Mouse (Mus musculus) heart, postnatal 10 days (tissue): ENCODE measurements around the gene Irs2. TPM values are rescaled to one million over a fixed set of nuclear protein-coding genes. Genes with fewer than 3 reads are reported as not detected.

Experiments
- DNase-seq, 2 experiments: peaks; one replicate each; pipeline ENCODE4 v3.0.0; 2021
- intact Hi-C: fragments of 180-260 bp; cut with DNase I; formaldehyde crosslinking; loops from one replicate; pipeline ENCODE4 v1.15.1; 2025
- total RNA-seq, 2 experiments: library from RNA; stranded (reverse); gene quantifications; 2 replicates each; pipeline ENCODE4 v1.2.3; 2021

The Irs2 gene
- total RNA-seq, 2 experiments from 2014 or later: 17.7 to 22.0 TPM

DNA sequence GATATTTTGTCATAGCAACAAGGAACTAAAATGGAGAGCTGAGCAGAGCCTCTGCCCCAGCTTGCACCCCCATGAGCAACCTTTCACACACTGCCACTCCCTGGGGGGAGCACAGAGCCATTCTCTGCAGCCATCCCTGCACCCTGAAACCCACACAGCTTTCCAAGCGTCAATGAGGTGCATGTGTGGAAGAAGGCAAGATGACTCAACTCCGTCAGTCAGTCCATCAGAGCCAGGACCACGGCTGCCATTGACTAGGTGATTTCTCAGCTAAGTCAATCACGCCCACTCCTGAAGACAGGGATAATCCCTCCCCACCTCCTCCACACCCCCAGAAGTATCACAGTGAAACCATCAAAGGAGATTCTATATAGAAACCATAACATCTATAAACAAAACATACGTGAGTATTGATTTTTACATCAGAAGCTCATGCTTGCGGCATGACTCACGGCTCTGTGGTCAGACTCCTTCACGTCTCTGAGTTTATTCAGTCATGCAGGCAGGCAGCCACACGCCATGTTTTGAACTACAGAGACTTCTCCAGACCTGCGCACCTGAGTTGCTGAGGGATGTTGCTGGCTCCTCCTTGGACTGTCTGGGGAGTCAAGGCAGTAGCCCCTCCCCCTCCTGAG lies 14.6 kb downstream of the Irs2 start:
- intact Hi-C loops: no loop called here
- no peak for DNase-seq

DNA sequence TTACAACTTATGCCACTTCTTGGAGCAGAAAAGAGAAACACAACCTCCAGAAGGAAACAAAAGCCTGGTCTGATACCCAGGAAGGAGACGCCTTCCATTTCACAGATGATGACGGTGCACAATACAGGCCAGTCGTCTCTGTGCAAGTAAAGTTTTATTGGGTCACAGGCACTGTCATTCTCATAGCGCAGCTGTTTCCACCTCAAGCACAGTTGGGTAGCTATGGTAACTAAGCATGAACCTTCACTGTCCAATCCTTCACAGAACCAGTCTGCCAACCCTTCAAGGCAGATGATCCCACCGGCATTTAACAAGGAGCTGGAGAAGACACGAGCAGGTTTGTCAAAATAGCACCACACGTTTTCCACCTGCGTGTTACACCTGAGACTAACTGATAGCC lies 16.2 kb downstream of the Irs2 start:
- intact Hi-C loops: no loop called here
- DNase-seq: no peak

DNA sequence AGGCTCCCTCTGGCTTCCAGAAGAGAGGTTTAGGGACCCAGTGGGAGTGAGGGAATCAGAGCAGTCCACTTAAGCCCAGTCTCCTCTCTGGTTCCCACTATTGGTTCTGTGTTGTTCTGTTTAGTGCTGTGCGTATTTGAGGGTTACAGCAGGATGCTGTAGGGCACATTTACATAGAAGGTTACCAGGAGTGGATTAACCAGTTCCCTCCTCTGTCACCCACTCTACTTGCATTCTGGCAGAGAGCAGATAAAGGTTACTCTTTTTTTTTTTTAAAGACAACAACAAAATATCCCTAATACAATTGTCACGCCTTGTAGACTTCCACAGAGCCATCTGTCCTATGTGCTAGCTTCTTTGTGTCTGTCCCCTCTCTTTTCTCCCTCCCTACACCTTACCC lies 16.9 kb downstream of the Irs2 start:
- DNase-seq: no peak
- intact Hi-C loops: no loop called here

- no peak for DNase-seq
- intact Hi-C loops: no loop called here
Measured at GRCm38 (mm10) chr8:10990421-10991110, 17.7 kb downstream of the Irs2 start.

DNA sequence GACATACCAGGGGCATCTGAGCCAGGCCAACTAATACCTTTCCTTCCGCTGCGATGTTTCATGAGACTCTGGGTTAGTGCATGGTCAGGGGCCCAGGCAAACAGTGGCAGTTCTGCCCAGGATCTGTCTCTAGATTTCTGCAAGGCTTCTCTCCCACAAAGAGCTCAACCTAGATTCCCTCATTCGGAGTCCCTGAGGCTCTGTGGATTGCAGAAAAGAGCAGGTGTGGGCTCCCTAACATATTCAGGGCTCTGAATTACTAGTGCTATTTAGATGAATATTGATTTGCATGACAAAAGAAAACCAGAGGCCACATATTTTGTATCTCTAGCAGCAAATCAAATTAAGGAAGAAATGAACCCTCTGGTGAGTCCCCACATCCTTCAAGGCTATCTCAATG lies 18.3 kb downstream of the Irs2 start:
- no peak for DNase-seq
- intact Hi-C loops: no loop called here

- intact Hi-C loops: no loop called here
Measured at GRCm38 (mm10) chr8:10986638-10987037, 21.6 kb downstream of the Irs2 start.

GRCm38 (mm10) chr8:10985064-10985463 lies 23.2 kb downstream of the Irs2 start:
- intact Hi-C loops: no loop called here
- no peak for DNase-seq

More at GRCm38 (mm10) chr8:10986638-10987037, 21.6 kb downstream of the Irs2 start:
- no peak for DNase-seq

DNA sequence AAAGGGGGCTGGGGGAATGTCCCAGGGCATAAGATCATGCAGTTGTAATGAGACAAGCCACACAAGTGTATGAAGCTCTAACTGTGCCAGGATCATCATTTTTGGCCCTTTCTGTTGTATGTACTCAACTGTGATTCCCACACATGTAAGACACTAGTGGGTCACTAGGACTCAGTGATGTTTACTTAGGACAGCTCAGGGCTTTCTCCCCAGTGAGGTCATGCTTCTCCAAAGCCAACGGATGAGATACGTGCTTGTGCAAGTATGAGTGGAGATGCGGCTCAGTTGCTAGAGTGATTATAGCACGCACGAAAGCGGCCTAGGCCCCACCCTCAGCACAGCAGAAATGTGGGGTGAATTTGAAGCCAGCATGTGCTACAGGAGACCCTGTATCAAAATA lies 27.4 kb downstream of the Irs2 start:
- intact Hi-C loops: no loop called here
- DNase-seq: no peak

- intact Hi-C loops: no loop called here
- no peak for DNase-seq
Measured at GRCm38 (mm10) chr8:10979916-10980315, 28.3 kb downstream of the Irs2 start.

DNA sequence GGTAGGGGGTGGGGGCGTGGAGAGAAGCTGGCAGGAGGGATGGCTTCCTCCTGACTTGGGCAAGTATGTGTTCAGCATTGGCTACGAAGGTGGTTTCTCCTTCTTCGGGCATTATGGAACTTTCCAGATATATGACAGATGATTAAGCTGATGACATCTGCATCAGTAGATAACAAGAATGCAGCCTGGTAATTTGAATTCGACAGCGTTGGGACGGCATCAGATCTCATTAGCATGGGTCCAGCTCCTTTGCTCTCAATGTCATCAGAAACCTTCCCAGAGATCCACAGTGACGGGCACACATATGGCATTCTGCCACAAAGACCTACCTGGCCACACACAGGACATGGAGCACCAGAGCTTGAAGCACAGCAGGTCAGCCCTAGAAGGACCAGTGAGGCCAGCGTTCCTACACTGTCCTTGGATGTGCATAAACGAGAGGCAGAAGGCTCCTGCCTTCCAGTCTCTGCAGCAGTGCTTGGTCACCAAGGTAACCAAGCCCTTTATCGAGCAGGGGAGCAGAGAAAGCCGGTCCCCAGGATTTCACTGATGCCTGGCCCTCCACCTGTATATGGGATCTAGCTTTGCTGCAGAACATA lies 29.0 kb downstream of the Irs2 start:
- DNase-seq: no peak
- intact Hi-C loops: no loop called here

DNA sequence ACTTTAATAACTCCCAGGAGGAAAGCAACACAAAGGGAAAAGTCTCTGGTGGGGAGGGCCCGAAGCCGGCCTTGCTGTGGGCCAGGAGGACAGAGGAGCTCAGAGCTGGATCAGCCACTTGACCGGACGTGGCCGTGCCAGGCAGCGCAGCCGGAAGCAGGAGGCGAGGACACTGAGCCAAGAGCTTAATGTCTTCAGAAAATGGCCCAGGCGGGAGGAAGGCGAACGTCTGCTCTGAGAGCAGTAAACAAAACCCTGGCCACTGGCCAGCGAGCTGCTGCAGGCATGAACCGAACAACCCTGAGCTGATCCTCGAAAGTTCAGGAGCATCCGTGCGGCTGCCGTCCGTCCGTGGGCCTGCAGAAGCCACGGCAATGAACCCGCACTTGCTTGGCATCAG lies 29.9 kb downstream of the Irs2 start:
- intact Hi-C loops: no loop called here
- peak; percentile 52 to 61 for DNase-seq

DNA sequence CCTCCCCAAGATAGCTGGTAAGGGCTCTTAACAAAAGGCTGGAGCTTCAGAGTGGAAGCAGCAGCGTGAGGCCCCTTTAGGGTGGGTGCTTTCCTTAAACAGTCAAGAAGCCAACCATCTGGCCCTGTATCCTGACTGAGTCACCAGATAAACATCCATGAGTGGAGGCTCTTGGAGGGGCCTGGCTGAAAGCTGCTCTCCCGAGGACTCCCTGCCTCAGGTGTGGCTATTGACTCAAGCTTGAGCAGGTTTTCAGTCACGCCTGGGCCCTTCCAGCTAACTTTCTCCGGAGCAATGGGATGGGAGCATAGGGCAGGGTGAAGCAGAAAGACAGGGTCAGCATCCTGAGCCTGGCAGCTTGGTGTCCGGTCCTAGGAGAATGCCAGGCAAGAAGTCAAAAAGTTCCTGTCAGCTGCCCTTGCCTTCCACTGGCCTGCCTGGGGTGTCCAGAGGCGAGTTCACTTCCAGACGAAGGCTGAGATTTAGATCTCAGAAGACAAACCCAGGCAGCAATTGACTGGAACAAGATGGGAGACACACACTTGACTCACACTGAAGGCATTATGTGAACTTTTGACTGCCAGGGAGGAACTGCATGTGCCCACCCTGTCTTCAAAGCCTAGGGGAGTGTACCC lies 30.4 kb downstream of the Irs2 start:
- intact Hi-C loops: no loop called here
- peak in 1 of 2 experiments; percentile 20 for DNase-seq

DNA sequence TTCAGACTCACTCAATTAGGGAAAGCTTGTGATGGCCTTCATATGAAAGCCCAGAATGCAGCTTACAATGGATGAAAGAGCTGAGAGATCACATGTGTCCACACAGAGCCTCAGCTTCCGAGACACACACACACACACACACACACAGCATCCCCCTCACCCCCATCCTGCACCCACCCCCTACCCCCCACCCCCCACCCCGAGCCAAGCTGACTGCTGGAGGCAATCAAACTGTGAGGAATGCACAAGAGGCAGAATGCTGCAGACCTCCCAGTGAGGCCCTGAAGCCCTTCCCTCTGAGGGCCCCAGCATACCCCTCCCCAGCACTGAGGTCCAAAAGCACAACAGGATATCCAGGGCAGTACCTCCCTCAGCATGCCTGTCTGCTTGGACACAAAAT lies 33.6 kb downstream of the Irs2 start:
- no peak for DNase-seq
- intact Hi-C loops: no loop called here

GRCm38 (mm10) chr8:10974126-10974525 lies 34.1 kb downstream of the Irs2 start:
- no peak for DNase-seq
- intact Hi-C loops: no loop called here

DNA sequence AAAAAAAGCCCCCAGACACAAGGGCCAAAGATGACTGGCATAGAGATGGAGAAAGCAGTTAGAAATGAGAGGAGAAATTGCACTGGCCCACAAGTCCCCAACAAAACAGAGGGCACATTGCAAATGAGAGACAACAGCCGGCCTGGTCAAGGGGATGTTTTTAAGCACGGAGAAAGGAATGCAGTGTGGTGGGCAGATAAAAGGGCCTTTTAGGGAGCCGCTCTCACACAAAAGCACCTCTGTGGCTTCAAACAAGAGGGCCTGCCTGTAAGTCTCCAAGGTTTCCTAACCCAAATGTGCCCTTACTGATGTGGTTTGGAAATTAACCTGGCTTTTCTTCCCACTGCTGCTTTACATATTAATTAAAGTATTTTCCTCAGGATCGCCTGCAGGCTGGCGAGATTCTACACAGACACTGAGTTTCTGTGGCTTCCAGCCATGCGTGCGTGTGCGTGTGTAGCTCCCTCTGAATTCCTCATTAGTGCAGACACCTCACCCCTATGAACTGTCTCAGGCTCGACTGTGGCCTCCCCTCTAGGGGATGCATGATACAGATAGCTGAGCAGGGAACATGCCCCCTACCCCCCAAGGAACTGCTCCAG lies 35.3 kb downstream of the Irs2 start:
- intact Hi-C loops: no loop called here
- no peak for DNase-seq

- DNase-seq: no peak
- intact Hi-C loops: no loop called here
Measured at GRCm38 (mm10) chr8:10971984-10972383, 36.3 kb downstream of the Irs2 start.

GRCm38 (mm10) chr8:10971509-10971908 lies 36.7 kb downstream of the Irs2 start:
- intact Hi-C loops: no loop called here
- no peak for DNase-seq

DNA sequence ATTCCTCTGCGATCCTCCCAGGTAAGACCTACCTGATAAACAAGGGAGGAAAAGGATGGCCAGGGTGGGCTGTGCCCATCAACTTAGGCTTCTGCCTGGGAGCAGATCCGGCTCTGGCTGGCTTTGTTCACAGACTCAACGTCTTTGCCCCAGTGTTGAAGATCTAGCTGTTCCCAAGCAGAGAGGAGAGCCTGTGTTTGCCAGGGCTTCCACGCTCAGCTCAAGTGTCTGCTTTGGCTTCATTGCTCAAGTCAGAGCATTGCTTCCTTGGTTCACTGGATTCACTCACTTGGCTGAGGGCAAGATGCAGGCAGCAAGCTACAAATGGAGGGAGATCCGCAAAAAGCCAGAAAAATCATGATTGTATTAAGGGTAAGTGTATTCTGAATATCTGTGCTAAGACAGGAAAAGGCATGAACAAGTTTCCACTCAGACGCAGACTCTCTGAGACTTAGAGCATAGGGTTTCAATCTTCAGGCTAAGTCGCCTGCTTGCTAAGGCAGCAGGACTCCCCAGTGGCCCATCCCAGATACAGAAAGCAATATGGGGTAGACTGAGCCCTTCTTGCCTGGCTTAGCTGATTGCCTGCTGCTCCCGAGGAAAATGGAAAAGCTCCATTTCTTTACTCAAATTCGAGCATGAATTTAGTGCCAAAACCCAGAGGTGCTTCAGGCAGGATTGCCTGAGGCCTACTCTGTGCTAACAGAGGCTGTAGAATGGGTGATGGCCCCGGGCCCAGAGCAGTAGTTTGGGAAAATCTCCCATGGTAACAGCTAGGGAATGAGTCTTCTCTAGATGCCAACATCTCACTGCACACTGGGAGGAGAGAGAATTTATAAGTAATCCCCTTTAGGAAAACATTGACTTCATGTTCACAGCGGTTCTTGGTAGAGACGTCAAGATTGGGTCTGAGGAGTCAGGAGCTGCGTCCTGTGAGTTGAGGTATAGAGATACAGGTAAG lies 37.5 kb downstream of the Irs2 start:
- DNase-seq: no peak
- intact Hi-C loops: no loop called here

GRCm38 (mm10) chr8:10968687-10969086 lies 39.6 kb downstream of the Irs2 start:
- no peak for DNase-seq

DNA sequence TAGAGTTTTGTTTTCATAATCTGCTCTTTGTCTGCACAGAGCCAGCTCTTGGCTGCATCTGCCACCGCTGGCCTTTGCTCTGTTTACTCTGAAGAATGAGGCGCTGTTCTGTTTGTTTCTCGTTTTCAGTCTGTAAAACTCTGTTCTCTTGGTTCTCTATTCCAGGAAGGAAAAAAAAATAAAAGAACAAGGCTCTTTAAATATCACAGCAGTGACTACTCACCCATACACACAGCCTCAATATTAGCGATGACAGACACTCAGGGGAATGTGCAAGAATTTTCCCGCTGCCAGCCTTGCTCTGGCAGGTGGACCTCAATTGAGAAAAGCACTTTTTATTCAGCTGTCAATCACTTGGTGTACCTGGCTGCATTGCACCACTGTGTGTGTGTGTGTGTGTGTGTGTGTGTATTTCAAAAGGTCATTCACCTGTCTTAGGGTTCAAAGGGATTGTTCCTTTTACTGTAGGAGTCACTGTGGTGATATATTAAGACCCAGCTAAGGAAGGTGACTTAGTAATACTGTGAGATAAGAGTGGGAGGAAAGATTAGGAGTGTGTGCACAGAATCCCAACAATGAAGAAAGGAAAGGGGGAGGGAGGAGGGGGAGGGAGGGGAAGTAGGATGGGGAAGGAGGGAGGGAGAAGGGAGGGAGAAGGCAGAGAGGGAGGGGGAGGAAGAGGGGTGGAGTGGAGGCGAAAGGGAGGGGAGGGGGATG lies 42.7 kb downstream of the Irs2 start:
- intact Hi-C loops: no loop called here
- peak; percentile 37 to 49 for DNase-seq

More at GRCm38 (mm10) chr8:10968687-10969086, 39.6 kb downstream of the Irs2 start:
- intact Hi-C loops: no loop called here
